Mouse (Mus musculus) brain, adult 2 months (tissue): ENCODE measurements around the gene Insrr.
A peak's percentile ranks its signal among the peaks of the same experiment; 100 is the strongest.
"Not testable (repeated sequence)": the region's sequence is repeated elsewhere in the genome, so short reads cannot be mapped to it uniquely, and the experiment has no call there.

ENCODE experiments used
- DNase-seq: peaks from one replicate; pipeline ENCODE4 v3.0.0; 2011; ENCODE audit warnings: low read depth, low spot score

Gene Insrr

DNA sequence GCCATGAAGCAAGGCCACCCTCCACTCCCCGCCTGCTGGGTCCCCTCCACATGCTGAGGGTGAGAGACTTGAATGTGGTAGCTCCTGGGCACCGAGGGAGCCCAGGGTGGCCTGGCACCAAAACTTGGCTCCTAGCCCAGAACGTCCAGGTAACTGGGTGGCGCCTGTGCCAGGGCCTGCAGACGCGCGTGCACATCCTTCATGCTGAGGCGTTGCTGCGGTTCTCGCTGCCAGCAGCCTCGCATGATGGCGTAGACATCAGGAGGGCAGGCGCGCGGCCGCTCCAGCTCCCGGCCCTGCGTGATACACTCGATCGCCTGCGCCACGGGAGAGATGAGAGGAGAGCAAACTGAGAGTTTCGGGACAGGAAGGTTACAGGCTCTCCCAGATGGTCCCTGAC is 18.5 kb upstream of the Insrr start:
- DNase-seq, result peak; percentile 21

DNA sequence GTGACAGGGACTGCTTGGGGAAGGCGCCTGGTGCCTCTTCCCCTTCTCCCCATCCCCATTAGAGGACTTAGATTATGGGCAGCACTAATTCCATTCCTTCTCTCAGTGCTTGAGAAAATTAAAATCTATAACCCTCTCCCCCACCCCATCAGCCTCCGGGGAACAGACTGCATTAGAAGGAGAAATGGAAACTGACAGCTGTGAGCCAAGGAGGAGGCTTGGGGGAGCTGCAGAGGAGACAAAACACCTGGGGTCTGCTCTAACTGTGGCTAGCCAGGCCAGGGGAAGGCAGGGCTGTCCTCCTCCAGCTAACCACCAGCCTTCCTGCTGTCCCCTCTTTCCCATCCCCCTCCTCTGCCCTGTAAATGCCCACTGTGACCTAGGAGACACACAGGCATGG is 17.7 kb upstream of the Insrr start:
- no peak for DNase-seq

DNA sequence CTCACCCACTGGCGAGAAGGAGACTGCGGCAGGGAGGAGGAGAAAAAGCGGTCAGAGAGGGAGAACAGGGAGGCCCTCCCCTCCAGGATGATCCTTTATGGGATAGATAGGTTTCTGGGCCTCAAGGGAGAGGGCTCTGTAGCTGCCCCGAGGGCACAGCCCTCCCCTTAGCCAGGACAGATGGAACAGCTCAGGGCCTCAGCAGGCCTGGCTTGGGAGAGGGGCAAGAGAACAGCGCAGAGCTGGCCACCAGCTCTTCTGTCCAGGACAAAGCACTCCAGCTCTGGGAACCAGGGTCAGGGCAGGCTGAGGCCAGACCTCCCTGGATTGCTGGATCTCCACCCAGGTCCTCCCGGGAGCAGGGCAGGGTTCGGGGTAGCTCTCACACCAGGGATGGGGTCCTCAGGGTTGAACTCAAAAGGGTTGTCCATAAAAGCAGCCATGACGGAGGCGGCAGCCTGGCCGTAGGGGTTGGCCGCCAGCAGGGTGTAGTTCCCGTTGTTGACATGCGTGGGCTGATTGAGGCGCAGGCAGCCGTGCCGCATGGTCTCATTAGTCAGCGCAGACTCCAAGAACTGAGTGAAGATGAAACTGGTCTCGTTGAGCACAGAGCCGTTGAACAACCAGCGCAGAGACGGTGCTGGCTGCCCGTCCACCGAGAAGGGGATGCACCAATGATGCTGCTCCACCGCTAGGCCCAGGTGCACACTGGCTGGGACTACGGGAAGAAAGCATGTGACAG is 13.3 kb upstream of the Insrr start:
- no peak for DNase-seq

DNA sequence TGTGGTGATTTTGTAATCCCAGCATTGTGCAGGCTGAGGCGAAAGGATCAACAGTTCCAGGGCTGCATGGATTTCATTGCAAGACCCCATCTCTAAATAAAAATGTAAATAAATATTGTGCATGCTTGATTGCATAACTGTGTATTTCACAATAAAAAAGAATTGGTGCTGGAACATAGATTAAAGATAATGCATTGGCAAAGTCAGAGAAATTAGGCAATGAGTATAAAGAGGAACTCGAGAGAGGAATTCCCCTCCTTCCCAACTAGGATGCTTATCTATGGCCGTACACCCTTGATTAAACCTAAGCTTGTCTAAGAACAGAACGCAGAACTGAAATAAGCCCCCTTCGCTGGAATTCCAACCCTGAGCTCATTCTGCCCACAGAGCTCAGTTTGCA is 11.6 kb upstream of the Insrr start:
- DNase-seq, result no peak

DNA sequence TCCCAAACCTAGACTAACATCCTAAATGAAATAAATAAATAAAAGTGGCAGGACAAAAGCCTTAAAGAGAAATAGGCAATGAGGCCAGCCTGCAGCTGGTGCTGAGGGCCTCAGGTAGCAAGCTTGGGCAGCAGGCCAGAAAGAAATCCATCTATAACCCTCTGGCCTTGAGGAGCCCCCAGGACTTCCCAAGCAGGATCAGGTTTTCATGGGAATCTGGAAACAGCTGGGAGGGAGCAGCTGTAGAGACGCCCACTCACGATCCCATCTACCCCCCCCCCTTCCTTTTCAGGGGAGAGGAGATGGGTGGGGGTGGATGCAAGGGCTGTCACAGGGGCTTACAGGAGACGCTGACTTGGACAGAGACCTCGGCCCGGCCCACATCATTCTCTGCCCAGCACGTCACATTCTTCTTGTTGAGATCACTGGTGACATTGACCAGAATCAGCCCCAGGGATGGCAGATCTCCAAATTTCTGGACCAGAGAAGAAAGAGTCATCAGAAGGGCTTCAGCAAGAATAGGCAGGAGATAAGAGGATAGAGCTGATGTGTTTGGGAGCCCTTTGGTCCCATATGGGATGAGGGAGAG is 11.0 kb upstream of the Insrr start:
- no peak for DNase-seq

DNA sequence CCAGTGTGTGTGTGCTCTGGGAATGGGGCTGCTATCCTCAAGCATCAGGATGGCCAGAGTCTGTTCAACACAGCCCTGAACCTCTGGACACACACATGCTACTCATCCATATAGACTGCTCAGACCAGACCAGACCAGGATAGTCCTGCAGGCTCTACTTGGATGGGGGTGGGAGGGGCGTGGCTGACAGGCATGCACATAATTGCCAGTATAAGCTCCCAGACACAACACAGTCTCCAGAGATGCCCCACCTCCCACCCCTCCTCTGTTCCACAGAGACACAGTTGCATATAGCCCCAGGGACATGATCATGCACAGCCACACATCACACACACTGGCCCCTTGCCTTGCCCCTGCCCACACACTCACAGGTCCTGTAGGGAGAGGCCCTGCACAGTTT is 7.5 kb upstream of the Insrr start:
- no peak for DNase-seq

DNA sequence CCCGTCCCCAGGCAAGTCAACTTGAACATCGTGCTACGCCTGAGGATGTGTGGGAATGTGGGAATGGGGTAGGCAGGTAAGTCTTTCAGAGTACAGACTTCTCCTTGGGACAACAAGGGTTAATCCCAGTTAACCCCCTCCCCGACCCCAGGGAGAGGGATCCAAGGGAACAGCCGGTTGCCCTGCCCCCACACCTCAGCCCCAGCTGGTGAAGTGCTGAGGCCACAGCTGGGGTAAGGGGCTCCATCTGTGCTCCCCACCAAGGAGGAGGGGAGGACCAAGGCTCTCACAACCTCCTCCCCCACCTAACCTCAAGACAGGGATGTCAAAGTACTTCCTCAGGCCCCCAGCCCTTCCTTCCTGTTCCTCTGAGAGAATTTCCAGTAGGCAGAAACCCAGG is 7.0 kb upstream of the Insrr start:
- no peak for DNase-seq

DNA sequence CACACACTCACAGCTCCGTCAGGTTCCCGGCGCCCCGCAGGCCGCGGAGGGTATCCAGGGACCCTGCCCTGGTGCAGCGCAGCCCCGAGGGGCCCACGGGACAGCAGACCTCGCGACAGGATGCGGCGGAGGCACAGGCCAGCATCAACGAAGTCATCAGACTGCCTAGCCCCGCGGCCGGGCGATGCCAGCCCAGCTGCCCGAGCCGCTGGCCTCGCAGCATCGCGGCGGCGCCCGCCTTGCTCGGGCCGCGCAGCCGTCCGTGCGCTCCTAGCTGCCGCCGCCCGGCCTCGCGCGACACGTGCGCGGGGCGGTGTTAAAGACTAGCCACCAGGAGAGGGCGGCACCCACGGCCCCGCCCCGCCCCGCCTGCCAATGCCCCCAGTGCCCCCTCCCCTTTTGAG is 1.8 kb upstream of the Insrr start, which contains the start of gene Ntrk1:
Gene Ntrk1, minus strand, starts transcription at position 241 of the 404 bp plus-strand sequence.
- no peak for DNase-seq

DNA sequence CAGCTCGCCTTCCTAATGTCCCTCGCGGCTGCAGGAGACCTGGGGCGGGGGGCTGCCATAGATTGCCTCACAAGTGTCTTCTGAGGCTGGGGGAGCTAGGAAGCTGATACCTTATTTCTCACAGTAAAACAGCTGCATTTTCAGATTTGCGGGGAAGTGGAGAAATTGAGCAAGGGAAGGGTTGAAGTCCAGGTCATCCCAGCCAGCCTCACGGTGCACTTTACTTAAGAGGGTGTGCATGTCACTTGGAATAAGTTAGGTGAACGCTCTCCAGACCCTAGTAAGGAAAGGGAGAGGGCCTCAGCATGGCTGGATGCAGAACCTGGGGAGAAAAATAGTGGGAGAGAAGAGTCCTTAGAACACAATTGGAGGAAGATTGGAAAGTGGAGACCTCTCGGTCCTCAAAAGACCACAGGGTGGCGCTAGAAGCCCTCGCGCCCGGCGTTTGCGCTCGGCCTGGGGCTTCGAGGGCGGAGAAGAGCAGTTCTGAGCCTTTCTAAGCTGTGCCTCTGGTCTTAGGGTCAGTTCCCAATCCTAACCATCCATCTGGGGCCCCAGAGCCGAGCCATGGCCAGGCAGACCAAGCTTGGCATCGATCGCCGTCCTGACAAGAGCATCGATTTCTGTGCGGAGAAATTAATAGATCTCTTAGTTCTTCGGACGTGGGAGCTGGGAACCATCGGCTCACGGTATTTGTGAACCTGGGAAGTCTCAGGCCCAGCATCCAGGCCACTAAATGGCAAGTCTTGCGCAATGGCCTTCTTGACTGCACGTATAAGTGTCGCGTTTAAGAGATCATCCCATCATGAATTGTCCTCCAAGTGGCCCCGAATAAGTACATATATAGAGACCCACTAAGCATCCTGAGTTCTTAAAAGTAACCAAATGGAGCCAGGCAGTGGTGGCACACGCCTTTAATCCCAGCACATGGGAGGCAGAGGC is 1.1 kb upstream of the Insrr start:
- peak; percentile 54 for DNase-seq

DNA sequence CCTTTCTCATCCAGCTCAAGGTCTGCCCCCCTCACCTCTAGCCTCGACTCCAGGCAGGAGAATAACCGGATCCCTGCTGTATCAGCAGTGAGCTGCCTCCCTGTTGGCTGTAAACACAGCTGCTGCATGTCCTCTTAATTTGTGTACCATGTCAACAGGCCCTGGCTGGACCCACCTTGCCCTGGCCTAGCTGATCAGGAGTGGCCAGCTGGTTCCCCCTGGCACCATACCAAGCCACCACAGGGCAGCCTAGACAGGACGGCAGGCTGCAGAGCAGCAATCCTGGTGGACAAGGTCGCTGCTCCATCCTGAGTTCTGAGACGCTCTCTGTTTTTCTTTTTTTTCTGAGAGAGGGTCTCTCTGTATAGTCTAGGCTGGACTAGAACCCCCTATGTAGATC is 4.9 kb downstream of the Insrr start:
- peak; percentile 37 for DNase-seq

DNA sequence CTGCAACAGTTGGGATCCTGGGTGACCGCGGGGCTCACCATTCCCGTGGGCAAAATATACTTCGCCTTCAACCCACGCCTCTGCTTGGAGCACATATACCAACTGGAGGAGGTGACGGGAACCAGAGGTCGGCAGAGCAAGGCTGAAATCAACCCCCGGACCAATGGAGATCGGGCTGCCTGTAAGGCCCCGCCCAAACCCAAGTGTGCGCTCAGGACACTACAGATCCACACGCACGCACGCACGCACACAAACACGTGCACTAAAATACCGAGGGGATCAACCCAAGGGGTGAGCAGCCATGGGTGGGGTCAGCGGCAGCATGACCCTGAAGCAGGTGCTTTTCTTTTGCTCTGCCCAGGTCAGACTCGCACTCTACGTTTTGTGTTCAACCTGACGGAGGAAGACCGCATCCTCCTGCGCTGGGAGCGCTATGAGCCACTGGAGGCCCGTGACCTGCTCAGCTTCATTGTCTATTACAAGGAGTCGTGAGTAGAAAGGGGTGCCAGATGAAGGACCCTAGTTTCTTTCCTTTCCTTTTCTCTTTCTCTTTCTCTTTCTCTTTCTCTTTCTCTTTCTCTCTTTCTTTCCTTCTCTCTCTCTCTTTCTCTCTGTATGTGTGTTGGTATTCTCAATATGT is 7.4 kb downstream of the Insrr start:
- no peak for DNase-seq

DNA sequence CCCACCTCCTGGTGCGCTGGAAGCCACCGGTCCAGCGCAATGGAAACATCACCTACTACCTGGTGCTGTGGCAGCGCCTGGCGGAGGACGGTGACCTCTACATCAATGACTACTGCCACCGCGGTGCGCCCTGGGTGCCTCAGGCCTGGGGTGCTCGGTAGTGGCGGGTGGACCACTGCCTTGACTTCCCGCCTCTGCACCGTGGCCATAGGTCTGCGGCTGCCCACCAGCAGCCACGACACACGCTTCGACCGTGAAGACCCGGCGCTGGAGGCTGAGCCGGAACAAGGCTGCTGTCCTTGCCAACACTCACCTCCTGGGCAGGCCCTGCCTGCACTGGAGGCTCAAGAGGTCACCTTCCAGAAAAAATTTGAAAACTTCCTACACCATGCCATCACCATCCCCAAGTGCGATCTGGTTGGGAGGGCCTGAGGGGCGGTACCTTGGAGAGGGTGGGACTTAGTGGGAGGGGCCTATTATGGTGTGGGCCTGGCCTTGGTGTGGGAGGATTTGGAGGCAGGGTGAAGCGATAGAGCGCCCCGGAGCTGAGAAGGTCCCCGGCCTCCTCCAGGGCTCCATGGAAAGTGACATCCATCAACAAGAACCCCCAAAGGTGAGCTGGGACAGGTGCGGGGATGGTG is 12.7 kb downstream of the Insrr start:
- DNase-seq, result no peak

DNA sequence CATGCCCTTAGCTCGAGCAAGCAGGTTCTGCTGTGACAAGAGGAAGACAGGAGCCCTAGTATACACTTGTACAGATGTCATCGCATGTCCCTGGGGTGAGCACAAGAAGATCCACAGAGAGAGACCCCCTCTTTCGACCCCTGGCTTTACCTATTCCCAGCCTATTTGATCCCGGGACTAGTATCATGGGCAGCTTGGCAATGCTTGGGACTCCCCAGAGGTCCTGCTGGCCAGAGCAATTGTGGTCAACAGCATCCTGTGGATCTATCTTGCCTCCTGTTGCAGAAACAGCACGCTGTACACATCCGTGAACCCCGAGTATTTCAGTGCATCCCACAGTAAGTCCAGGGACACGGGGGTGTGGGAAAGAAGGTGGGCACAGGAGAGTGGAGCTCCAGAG is 14.5 kb downstream of the Insrr start:
- DNase-seq, result no peak

DNA sequence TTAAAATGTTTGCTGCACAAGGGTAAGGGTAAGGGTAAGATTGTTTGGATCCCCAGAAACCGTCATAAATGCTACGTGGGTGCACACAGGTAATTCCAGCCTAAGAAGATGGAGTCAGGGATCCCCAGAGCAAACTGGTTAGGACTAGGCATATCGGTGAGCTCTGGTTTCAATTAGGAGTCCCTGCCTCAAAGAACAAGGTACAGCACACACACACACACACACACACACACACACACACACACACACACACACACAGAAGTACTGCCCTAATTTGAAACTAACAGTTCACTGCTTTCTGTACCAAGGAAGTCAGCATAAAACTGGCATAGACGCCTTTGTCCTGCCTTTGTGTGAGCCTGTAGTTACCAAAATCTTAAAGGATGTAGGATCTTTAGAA is 15.7 kb downstream of the Insrr start:
- DNase-seq, result no peak

DNA sequence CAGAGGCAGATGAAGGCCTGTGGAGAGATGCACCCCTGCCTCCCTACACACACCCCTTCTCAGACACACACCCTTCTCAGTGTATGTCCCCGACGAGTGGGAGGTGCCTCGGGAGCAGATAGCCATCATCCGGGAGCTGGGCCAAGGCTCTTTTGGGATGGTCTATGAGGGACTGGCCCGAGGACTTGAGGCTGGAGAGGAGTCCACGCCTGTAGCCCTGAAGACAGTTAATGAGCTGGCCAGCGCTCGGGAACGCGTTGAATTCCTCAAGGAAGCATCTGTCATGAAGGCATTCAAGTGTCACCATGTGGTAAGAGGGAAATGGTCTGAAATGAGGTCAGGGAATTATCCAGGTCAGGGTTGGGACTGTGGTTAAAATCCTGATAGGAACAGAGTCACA is 16.1 kb downstream of the Insrr start:
- peak; percentile 17 for DNase-seq

DNA sequence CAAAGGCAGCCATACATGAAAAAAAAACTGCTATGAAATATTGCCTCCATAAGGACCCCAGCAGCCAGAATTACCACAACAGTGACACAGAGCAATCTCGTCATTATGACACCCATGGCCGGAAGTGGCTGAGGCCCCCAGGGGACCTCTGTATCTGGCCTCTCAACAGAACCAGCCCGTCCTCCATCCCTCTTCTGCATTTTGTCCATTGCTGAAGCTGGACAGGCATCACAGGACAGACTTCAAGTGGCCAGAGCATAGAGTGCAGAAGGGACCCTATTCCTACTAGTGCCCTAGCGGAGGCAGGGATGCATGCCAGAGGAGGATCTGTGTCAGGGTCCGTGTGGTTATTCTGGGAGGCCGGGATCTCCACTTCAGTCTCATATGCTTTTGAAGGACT is 19.4 kb downstream of the Insrr start:
- no peak for DNase-seq

DNA sequence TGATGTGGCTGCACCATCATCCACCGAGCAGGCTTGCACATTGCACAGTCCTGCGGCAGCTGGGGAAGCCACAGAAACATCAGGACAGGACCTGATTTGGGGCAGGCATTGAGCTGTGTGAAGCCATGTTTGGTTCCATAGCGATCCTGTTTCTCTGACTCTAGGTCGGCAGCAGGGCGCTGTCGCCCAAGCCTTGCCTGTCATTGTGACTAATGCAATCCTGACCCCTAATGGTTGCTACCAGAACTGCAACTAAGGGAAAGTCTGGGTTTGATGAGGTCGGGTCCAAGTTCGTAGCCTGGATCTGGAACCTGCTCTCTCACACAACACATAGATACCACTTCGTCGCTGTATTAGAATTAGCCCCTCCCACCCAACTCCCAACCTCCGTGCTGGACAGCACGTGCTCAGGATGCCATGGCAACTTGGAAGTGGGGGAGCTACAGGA is 19.9 kb downstream of the Insrr start:
- DNase-seq, result peak; percentile 87

DNA sequence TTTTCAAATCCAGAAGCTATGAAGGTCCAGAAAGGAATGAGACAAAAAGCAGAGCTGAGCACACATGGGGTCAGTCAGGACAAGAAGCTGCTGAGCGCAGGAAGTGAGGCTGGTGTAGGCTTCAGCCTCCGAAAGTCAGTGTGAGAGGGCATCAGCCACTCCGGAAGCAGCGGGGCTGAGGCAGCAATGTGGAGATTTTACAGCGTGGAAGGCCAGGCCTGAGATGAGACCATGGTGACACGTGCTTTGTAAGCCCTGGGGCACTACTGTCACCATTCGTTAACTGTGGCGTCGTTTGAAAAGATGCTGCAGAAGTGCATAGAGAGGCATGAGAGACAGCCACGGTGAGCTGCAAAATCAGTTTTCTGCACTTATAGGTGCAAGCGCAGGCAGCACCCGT is 21.5 kb downstream of the Insrr start:
- no peak for DNase-seq

DNA sequence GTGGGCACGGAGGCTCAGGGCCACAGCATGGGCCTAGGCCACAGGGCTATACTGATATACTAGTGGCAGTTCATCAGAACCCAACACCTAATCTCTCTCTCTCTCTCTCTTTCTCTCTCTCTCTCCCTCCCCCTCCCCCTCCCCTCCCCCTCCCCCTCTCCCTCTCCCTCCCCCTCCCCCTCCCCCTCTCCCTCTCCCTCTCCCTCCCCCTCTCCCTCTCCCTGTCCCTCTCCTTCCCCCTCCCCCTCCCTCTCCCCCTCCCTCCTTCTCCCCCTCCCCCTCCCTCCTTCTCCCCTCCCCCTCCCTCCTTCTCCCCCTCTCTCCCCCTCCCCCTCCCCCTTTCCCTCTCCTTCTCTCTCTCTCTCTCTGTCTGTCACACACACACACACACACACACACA is 27.5 kb downstream of the Insrr start, which contains the start of gene Pear1:
Gene Pear1, minus strand, starts transcription at position 101 of the 400 bp plus-strand sequence.
- not testable (repeated sequence) for DNase-seq

DNA sequence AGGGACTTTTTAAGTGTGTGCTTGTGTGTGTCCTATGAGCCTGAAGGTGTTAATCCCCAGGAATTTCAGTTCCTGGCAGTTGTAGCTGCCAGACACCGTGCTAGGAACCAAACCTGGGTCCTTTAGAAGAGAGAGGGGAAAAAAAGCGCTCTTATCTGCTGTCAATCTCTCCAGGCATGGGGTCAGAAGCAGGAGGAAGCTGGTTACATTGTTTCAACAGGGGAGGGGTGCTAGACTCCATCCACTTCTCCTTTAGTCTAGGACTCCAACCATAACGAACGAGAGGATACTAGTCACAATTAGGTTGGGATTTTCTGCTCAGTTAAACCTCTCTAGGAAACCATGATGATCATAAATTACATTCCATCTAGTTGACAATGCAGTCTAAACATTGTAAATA is 31.7 kb downstream of the Insrr start:
- DNase-seq, result no peak

DNA sequence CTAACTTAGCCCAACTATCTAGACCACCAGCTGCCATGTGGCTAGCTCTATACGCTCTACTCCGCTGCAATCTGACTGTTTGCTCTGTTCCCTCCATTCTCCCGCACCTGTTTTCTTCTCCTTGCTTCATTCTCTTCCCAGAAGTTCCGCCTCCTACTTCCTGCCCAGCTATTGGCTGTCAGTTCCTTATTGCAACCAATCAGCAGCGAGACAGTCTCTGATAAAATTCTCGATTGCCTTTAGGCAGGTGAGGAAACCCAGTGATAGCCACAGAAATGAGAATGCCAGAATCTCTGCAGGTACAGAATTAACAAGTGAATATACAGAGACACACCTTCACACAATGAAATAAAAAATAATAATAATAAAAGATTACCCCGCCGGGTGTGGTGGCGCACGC is 32.3 kb downstream of the Insrr start:
- no peak for DNase-seq
